Comparison of ENCODE assay signal across 9 mouse cellular contexts in the genomic region with DNA sequence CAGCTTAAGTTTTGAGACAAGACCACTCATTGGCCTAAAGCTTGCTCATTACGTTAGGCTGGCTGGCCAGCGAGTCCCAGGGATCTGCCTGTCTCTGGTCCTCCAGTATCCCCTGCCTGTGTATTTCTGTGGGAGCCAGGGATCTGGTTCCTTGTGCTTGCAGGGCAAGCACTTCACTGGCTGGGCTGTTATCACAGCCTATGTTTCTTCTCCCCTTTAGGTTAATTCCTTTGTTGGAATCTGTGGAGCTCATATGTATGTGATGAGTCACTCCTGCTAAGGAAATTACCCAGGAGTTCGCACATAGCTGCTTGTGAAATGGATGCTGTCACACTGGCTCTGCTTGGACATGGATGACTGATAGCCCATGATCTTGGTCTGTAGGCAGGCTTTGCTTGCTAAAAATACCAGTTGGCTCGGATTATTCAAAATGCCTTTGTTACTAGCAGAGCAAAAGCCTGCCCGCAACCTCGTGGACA.
A peak's percentile ranks its signal among the peaks of the same experiment; 100 is the strongest.
DNase-seq lines count a peak whose midpoint lies in the region; ATAC-seq and TF ChIP-seq lines count a peak whose summit lies in the region.
"Had no signal": no experiment of that assay in that cellular context is flagged by ENCODE, and none has a peak within 500 bp of the region (broad histone marks: within the 10 kb centered on the region; RNA-seq: fewer than 3 reads in every experiment).

No protein-coding gene starts in this region.

- peaks cover 11% of the 10 kb centered on the region for H3K4me1 ChIP-seq in kidney, embryonic 15.5 days
- H3K4me1 ChIP-seq in heart, embryonic 16.5 days (ENCODE audit: control insufficient read depth, insufficient read depth, low read length), result peaks cover 17% of the 10 kb centered on the region
- H3K4me1 ChIP-seq: liver, embryonic 13.5 days had no signal

- no peak overlapping the region for H3K9ac ChIP-seq in kidney, embryonic 15.5 days
- no peak overlapping the region for H3K9ac ChIP-seq in heart, embryonic 16.5 days (ENCODE audit: low read length)
- H3K9ac ChIP-seq: liver, embryonic 13.5 days had no signal

- no peak for TF ChIP-seq POLR2A in myocyte (IDR thresholded peaks at IDR 0.05; ENCODE audit: insufficient read length, low read depth)

- H3K4me2 ChIP-seq in kidney, embryonic 15.5 days, result no peak overlapping the region
- H3K4me2 ChIP-seq in heart, embryonic 16.5 days (ENCODE audit: low read depth, low read length), result peak overlapping the region; percentile 19; the same call in 1 of the 2 replicates
- H3K4me2 ChIP-seq in myocyte (ENCODE audit: low read depth), result peak overlapping the region; percentile 64
- H3K4me2 ChIP-seq: liver, embryonic 13.5 days had no signal

- H3K27ac ChIP-seq in kidney, embryonic 15.5 days, result peak overlapping the region; percentile 56; the same call in 1 of the 2 replicates
- peak overlapping the region; percentile 92 for H3K27ac ChIP-seq in heart, embryonic 16.5 days (ENCODE audit: low read length)
- H3K27ac ChIP-seq: liver, embryonic 13.5 days had no signal

- no peaks in the 10 kb centered on the region for H3K79me2 ChIP-seq in myocyte (ENCODE audit: control insufficient read depth, insufficient read depth)

- no peak overlapping the region for H3K4me3 ChIP-seq in kidney, embryonic 15.5 days (replicated peaks)
- H3K4me3 ChIP-seq in heart, embryonic 16.5 days (ENCODE audit: low read length), result no peak overlapping the region
- H3K4me3 ChIP-seq in myocyte, result no peak overlapping the region
- H3K4me3 ChIP-seq: liver, embryonic 13.5 days had no signal

- ATAC-seq in kidney, embryonic 15.5 days (replicated peaks; ENCODE audit: low FRiP score), result peak; percentile 86
- ATAC-seq in heart, embryonic 16.5 days (replicated peaks; ENCODE audit: extremely low read depth, insufficient read depth, low FRiP score), result peak; percentile 88
- ATAC-seq in monocyte, adult 5-6 weeks (replicated peaks; ENCODE audit: insufficient number of reproducible peaks, low FRiP score, low TSS enrichment, poor library complexity, severe bottlenecking), result no peak

- 35% methylated on average over 6 of the region's 6 CpGs for WGBS in kidney, embryonic 15.5 days
- WGBS in heart, embryonic 16.5 days, result 23% methylated on average over 6 of the region's 6 CpGs

- H3K9me3 ChIP-seq in kidney, embryonic 15.5 days (replicated peaks), result no peaks in the 10 kb centered on the region
- no peaks in the 10 kb centered on the region for H3K9me3 ChIP-seq in heart, embryonic 16.5 days (replicated peaks; ENCODE audit: control insufficient read depth, low read length)
- H3K9me3 ChIP-seq: liver, embryonic 13.5 days had no signal

- no peak for DNase-seq in kidney, adult 11 months
- DNase-seq in brain, adult 2 months (ENCODE audit: low read depth, low spot score), result peak; percentile 86
- no peak for DNase-seq in adrenal gland, postnatal 25 days
- DNase-seq in kidney, postnatal 25 days, result no peak
- DNase-seq: liver, embryonic 13.5 days had no signal

- H3K27me3 ChIP-seq in kidney, embryonic 15.5 days, result no peaks in the 10 kb centered on the region
- H3K27me3 ChIP-seq in heart, embryonic 16.5 days (ENCODE audit: control insufficient read depth, insufficient read depth, low read length), result no peaks in the 10 kb centered on the region
- no peaks in the 10 kb centered on the region for H3K27me3 ChIP-seq in myocyte (ENCODE audit: control insufficient read depth, insufficient read depth, insufficient read length)
- H3K27me3 ChIP-seq: liver, embryonic 13.5 days had no signal

- H3ac ChIP-seq in myocyte (ENCODE audit: control insufficient read depth, insufficient read length), result no peak overlapping the region

- H3K36me3 ChIP-seq in kidney, embryonic 15.5 days, result no peaks in the 10 kb centered on the region
- no peaks in the 10 kb centered on the region for H3K36me3 ChIP-seq in heart, embryonic 16.5 days (ENCODE audit: control insufficient read depth, insufficient read depth)
- no peaks in the 10 kb centered on the region for H3K36me3 ChIP-seq in myocyte (ENCODE audit: control insufficient read depth, insufficient read depth)
- H3K36me3 ChIP-seq: liver, embryonic 13.5 days had no signal

TF ChIP-seq in myocyte, 11 proteins besides CTCF, POLR2A, EP300 and RAD21:
- peak in 1 of 3 experiments; percentile 14 for TF ChIP-seq MYOD1 (IDR thresholded peaks at IDR 0.05; ENCODE audit: control insufficient read depth in 1 of 3, insufficient read length in 2 of 3, low read depth in 2 of 3)
- TF ChIP-seq TCF12 (IDR thresholded peaks at IDR 0.05; ENCODE audit: insufficient read depth, poor library complexity, severe bottlenecking), result no peak
- no peak for TF ChIP-seq MAX (IDR thresholded peaks at IDR 0.05; ENCODE audit: low read depth)
